Mouse (Mus musculus) frontal cortex, postnatal 25 days (tissue): Measurements from ENCODE around the gene Pip5k1b.
A peak's percentile ranks its signal among the peaks of the same experiment; 100 is the strongest.
"Not testable (repeated sequence)": the region's sequence is repeated elsewhere in the genome, so short reads cannot be mapped to it uniquely, and the experiment has no call there.

Experiments used
- DNase-seq, 2 experiments: peaks; one replicate each; pipeline ENCODE4 v3.0.0; 2022; ENCODE audit warnings: low spot score in 2 of 2

Gene Pip5k1b

GRCm38 (mm10) chr19:24555466-24555903 is at the start of gene Pip5k1b:
Gene Pip5k1b (minus strand): TSS chr19:24555872.
- peak; percentile 17 to 26 for DNase-seq

GRCm38 (mm10) chr19:24604105-24604504 is 48.4 kb upstream of the Pip5k1b start:
- DNase-seq, result no peak

- DNase-seq, result no peak
Measured at GRCm38 (mm10) chr19:24603431-24603830, 47.8 kb upstream of the Pip5k1b start.

- DNase-seq, result no peak
Measured at GRCm38 (mm10) chr19:24586726-24587125, 31.1 kb upstream of the Pip5k1b start.

- DNase-seq, result no peak
Measured at GRCm38 (mm10) chr19:24585171-24585570, 29.5 kb upstream of the Pip5k1b start.

GRCm38 (mm10) chr19:24583956-24584355 is 28.3 kb upstream of the Pip5k1b start:
- DNase-seq, result no peak

- no peak for DNase-seq
Measured at GRCm38 (mm10) chr19:24576125-24576524, 20.5 kb upstream of the Pip5k1b start.

GRCm38 (mm10) chr19:24571756-24572181 is 16.1 kb upstream of the Pip5k1b start:
- no peak for DNase-seq

GRCm38 (mm10) chr19:24570969-24571368 is 15.3 kb upstream of the Pip5k1b start:
- DNase-seq, result no peak

GRCm38 (mm10) chr19:24557456-24557855 is 1.8 kb upstream of the Pip5k1b start:
- no peak for DNase-seq

GRCm38 (mm10) chr19:24556585-24556966 is 904 bp upstream of the Pip5k1b start:
- DNase-seq, result no peak

GRCm38 (mm10) chr19:24555904-24556584 is 372 bp upstream of the Pip5k1b start:
- peak; percentile 26 to 32 for DNase-seq

GRCm38 (mm10) chr19:24554911-24555465 is 684 bp downstream of the Pip5k1b start:
- peak in 1 of 2 experiments; percentile 6 for DNase-seq

- DNase-seq, result no peak
Measured at GRCm38 (mm10) chr19:24554425-24554824, 1.2 kb downstream of the Pip5k1b start.

- DNase-seq, result no peak
Measured at GRCm38 (mm10) chr19:24553291-24554075, 2.2 kb downstream of the Pip5k1b start.

- not testable (repeated sequence) for DNase-seq
Measured at GRCm38 (mm10) chr19:24552641-24553040, 3.0 kb downstream of the Pip5k1b start.

- no peak for DNase-seq
Measured at GRCm38 (mm10) chr19:24551196-24551954, 4.3 kb downstream of the Pip5k1b start.

- DNase-seq, result no peak
Measured at GRCm38 (mm10) chr19:24550778-24551177, 4.9 kb downstream of the Pip5k1b start.

- no peak for DNase-seq
Measured at GRCm38 (mm10) chr19:24550016-24550415, 5.7 kb downstream of the Pip5k1b start.

GRCm38 (mm10) chr19:24548337-24548736 is 7.3 kb downstream of the Pip5k1b start:
- no peak for DNase-seq

- DNase-seq, result no peak
Measured at GRCm38 (mm10) chr19:24546153-24546552, 9.5 kb downstream of the Pip5k1b start.
